Mouse (Mus musculus): Measurements from ENCODE around the gene Lypd4. TPM values are rescaled to one million over a fixed set of nuclear protein-coding genes. Genes with fewer than 3 reads are reported as not detected.

Lypd4 gene
- polyA plus RNA-seq, 1 experiment from 2014 or later, result not detected

GRCm38 (mm10) chr7:24884693-24885291 lies 15.1 kb upstream of the Lypd4 start:
- ATAC-seq (replicated peaks; ENCODE audit: low FRiP score, low TSS enrichment, low read depth) (peak; percentile 2; the same call in 1 of the 2 replicates), DNase-seq (ENCODE audit: low spot score) (no peak)
- Histone ChIP-seq H3K9me3 (ENCODE audit: control insufficient read depth, low read length) (no peaks in the 10 kb centered on the region), H3K27me3 (replicated peaks; ENCODE audit: control insufficient read depth, insufficient read depth, low read length) (no peaks in the 10 kb centered on the region), H3K27ac (ENCODE audit: low read depth) (peak overlapping the region; percentile 88), H3K4me1 (replicated peaks; ENCODE audit: control insufficient read depth, insufficient read depth, low read length) (peaks cover 17% of the 10 kb centered on the region), H3K36me3 (ENCODE audit: control insufficient read depth, insufficient read depth, low read length) (peaks cover 46% of the 10 kb centered on the region), H3K9ac (ENCODE audit: low read length) (peak overlapping the region; percentile 100), H3K4me3 (ENCODE audit: low read depth, low read length) (peak overlapping the region; percentile 85), H3K4me2 (ENCODE audit: low read length) (peak overlapping the region; percentile 93)
- WGBS, result under 1% methylated on average over 47 of the region's 47 CpGs

GRCm38 (mm10) chr7:24883896-24884692 lies 14.4 kb upstream of the Lypd4 start, which contains the start of gene Rps19:
Rps19 (plus strand) TSS chr7:24884371.
- H3K9ac ChIP-seq (ENCODE audit: low read length), result peak within 1 kb of the TSS; percentile 100
- under 1% methylated on average over 57 of the region's 57 CpGs for WGBS
- H3K36me3 ChIP-seq (ENCODE audit: control insufficient read depth, insufficient read depth, low read length), result peaks cover 39% of the 10 kb centered on the region
- peak within 1 kb of the TSS; percentile 85 for H3K4me3 ChIP-seq (ENCODE audit: low read depth, low read length)
- peaks cover 17% of the 10 kb centered on the region for H3K4me1 ChIP-seq (replicated peaks; ENCODE audit: control insufficient read depth, insufficient read depth, low read length)
- H3K4me2 ChIP-seq (ENCODE audit: low read length), result peak within 1 kb of the TSS; percentile 93
- peak within 1 kb of the TSS; percentile 88 for H3K27ac ChIP-seq (ENCODE audit: low read depth)
- H3K27me3 ChIP-seq (replicated peaks; ENCODE audit: control insufficient read depth, insufficient read depth, low read length), result no peaks in the 10 kb centered on the region
- peak; percentile 92 for ATAC-seq (replicated peaks; ENCODE audit: low FRiP score, low TSS enrichment, low read depth)
- no peaks in the 10 kb centered on the region for H3K9me3 ChIP-seq (ENCODE audit: control insufficient read depth, low read length)
- DNase-seq (ENCODE audit: low spot score), result peak; percentile 99

DNA sequence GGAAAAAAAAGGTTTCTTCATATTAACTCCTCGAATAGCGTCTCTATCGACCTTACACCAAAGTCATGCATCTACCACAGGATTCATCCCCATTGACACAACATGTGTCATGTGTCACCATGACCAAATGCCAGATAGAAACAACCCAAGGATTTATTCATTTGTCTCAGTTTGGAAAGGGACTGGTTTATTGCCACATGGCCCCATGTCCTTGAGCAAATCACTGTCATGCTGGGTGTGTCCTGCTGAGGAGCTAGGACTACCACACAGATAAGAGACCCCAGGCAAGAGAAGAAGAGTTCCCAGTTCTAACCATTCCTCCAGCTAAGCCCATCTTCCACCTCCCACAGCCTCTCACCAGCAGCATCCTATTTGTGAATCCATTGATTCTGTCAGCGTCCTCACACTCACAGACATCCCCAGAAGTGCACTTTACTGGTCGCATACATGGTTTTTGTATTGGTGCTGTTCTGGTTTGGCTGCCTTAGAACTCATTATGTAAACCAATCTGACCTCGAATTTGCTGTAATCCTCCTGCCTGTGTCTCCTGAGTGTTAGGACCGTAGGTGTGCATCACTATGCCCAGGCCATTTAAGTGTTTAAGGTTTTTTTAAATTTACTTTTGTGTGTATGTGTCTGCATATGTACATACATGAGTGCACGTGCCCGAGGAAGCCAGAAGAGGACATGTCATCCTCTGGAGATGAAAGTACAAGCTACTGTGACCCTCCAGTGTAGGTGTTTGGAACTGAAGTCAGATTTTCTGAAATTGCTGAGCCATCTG lies 12.9 kb upstream of the Lypd4 start:
- no peaks in the 10 kb centered on the region for H3K27me3 ChIP-seq (replicated peaks; ENCODE audit: control insufficient read depth, insufficient read depth, low read length)
- no peak overlapping the region for H3K4me3 ChIP-seq (ENCODE audit: low read depth, low read length)
- H3K9me3 ChIP-seq (ENCODE audit: control insufficient read depth, low read length), result no peaks in the 10 kb centered on the region
- ATAC-seq (replicated peaks; ENCODE audit: low FRiP score, low TSS enrichment, low read depth) (no peak), DNase-seq (ENCODE audit: low spot score) (no peak)
- peaks cover 24% of the 10 kb centered on the region for H3K36me3 ChIP-seq (ENCODE audit: control insufficient read depth, insufficient read depth, low read length)
- H3K27ac ChIP-seq (ENCODE audit: low read depth), result no peak overlapping the region
- no peak overlapping the region for H3K4me2 ChIP-seq (ENCODE audit: low read length)
- H3K4me1 ChIP-seq (replicated peaks; ENCODE audit: control insufficient read depth, insufficient read depth, low read length), result peaks cover 17% of the 10 kb centered on the region
- H3K9ac ChIP-seq (ENCODE audit: low read length), result no peak overlapping the region
- WGBS, result 95% methylated on average over 9 of the region's 9 CpGs

DNA sequence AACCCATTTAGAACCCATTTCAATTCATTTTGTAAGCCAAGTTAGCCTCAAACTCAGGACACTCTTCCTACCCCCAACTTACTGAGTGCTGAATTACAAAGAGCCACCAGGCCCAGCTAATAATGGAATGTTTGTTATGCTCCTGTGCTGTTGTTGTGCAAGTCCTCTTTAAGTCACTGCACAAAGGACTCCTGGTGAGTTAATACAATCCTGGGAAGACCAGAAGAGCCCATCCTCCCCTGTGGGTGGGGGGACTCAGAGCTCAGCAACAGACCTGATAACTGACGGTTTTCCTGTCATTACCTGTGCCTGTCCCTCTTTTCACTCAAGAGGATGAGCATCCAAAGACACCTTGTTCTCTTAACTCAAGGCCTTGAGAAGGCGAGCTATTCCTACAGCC lies 9.9 kb upstream of the Lypd4 start:
- Histone ChIP-seq H3K4me3 (ENCODE audit: low read depth, low read length) (no peak overlapping the region), H3K36me3 (ENCODE audit: control insufficient read depth, insufficient read depth, low read length) (no peaks in the 10 kb centered on the region), H3K27me3 (replicated peaks; ENCODE audit: control insufficient read depth, insufficient read depth, low read length) (no peaks in the 10 kb centered on the region), H3K4me1 (replicated peaks; ENCODE audit: control insufficient read depth, insufficient read depth, low read length) (no peaks in the 10 kb centered on the region), H3K27ac (ENCODE audit: low read depth) (no peak overlapping the region), H3K4me2 (ENCODE audit: low read length) (no peak overlapping the region), H3K9me3 (ENCODE audit: control insufficient read depth, low read length) (no peaks in the 10 kb centered on the region), H3K9ac (ENCODE audit: low read length) (0 out of 2 replicates have a peak overlapping the region, but pooled peaks have one; percentile 10)
- DNase-seq (ENCODE audit: low spot score) (no peak), ATAC-seq (replicated peaks; ENCODE audit: low FRiP score, low TSS enrichment, low read depth) (no peak)
- WGBS, result 35% methylated on average over 2 of the region's 2 CpGs

DNA sequence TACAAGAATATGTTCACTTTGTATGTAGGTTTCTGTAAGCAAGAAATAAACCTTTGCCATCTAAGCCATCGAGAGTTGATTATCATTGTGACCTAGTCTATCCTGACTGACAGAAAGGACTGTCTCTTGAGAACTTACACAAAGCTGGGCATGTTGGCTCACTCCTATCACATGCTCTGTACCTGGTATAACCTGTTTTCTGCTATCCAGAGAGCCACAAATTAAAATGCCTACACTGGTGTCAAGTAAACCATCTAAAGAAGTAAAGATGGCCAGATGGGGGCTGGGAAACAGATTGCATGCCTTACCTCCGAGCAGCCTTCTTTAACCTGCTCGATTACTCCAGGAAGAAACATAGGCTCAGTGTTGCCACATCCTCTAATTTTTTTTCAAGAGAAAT lies 7.8 kb upstream of the Lypd4 start:
- ATAC-seq (replicated peaks; ENCODE audit: low FRiP score, low TSS enrichment, low read depth) (no peak), DNase-seq (ENCODE audit: low spot score) (no peak)
- Histone ChIP-seq H3K36me3 (ENCODE audit: control insufficient read depth, insufficient read depth, low read length) (no peaks in the 10 kb centered on the region), H3K4me2 (ENCODE audit: low read length) (no peak overlapping the region), H3K4me1 (replicated peaks; ENCODE audit: control insufficient read depth, insufficient read depth, low read length) (no peaks in the 10 kb centered on the region), H3K27me3 (replicated peaks; ENCODE audit: control insufficient read depth, insufficient read depth, low read length) (no peaks in the 10 kb centered on the region), H3K9me3 (ENCODE audit: control insufficient read depth, low read length) (no peaks in the 10 kb centered on the region), H3K9ac (ENCODE audit: low read length) (no peak overlapping the region), H3K27ac (ENCODE audit: low read depth) (no peak overlapping the region), H3K4me3 (ENCODE audit: low read depth, low read length) (no peak overlapping the region)
- 63% methylated on average over 3 of the region's 3 CpGs for WGBS

DNA sequence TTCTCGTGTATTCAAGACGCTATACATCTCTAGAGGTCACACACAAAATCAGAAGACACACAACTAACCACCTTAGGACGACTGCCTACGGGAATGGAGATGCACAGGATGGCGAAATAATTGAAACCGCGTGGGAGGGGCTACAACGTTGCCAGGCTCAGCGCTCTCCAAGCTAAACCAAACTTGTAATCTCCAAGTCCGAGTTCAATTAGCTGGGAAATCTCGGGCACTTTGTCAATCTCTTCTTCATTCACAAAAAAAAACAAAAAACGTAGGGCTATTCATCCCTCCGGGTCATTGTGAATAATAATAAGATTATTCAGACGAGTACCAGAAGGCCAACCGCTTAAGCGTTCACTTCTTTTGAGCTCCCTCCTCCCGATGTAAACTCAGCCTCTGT lies 661 bp downstream of the Lypd4 start:
- Histone ChIP-seq H3K4me2 (ENCODE audit: low read length) (no peak overlapping the region), H3K9me3 (ENCODE audit: control insufficient read depth, low read length) (peaks cover 5% of the 10 kb centered on the region; the same call in 1 of the 2 replicates), H3K4me3 (ENCODE audit: low read depth, low read length) (no peak overlapping the region), H3K9ac (ENCODE audit: low read length) (no peak overlapping the region), H3K36me3 (ENCODE audit: control insufficient read depth, insufficient read depth, low read length) (no peaks in the 10 kb centered on the region), H3K27ac (ENCODE audit: low read depth) (no peak overlapping the region), H3K4me1 (replicated peaks; ENCODE audit: control insufficient read depth, insufficient read depth, low read length) (no peaks in the 10 kb centered on the region), H3K27me3 (replicated peaks; ENCODE audit: control insufficient read depth, insufficient read depth, low read length) (no peaks in the 10 kb centered on the region)
- ATAC-seq (replicated peaks; ENCODE audit: low FRiP score, low TSS enrichment, low read depth), result no peak
- 69% methylated on average over 17 of the region's 17 CpGs for WGBS
- DNase-seq (ENCODE audit: low spot score), result no peak

- H3K9me3 ChIP-seq (ENCODE audit: control insufficient read depth, low read length), result no peaks in the 10 kb centered on the region
- ATAC-seq (replicated peaks; ENCODE audit: low FRiP score, low TSS enrichment, low read depth) (no peak), DNase-seq (ENCODE audit: low spot score) (no peak)
- H3K27ac ChIP-seq (ENCODE audit: low read depth), result no peak overlapping the region
- no peak overlapping the region for H3K9ac ChIP-seq (ENCODE audit: low read length)
- WGBS, result 32% methylated on average over 6 of the region's 6 CpGs
- no peaks in the 10 kb centered on the region for H3K4me1 ChIP-seq (replicated peaks; ENCODE audit: control insufficient read depth, insufficient read depth, low read length)
- H3K36me3 ChIP-seq (ENCODE audit: control insufficient read depth, insufficient read depth, low read length), result no peaks in the 10 kb centered on the region
- no peaks in the 10 kb centered on the region for H3K27me3 ChIP-seq (replicated peaks; ENCODE audit: control insufficient read depth, insufficient read depth, low read length)
- H3K4me2 ChIP-seq (ENCODE audit: low read length), result no peak overlapping the region
- H3K4me3 ChIP-seq (ENCODE audit: low read depth, low read length), result no peak overlapping the region
Measured at GRCm38 (mm10) chr7:24864156-24864555, 5.6 kb downstream of the Lypd4 start.

- no peaks in the 10 kb centered on the region for H3K9me3 ChIP-seq (ENCODE audit: control insufficient read depth, low read length)
- 81% methylated on average over 4 of the region's 4 CpGs for WGBS
- ATAC-seq (replicated peaks; ENCODE audit: low FRiP score, low TSS enrichment, low read depth) (no peak), DNase-seq (ENCODE audit: low spot score) (no peak)
- no peak overlapping the region for H3K4me3 ChIP-seq (ENCODE audit: low read depth, low read length)
- H3K9ac ChIP-seq (ENCODE audit: low read length), result no peak overlapping the region
- H3K27me3 ChIP-seq (replicated peaks; ENCODE audit: control insufficient read depth, insufficient read depth, low read length), result no peaks in the 10 kb centered on the region
- H3K36me3 ChIP-seq (ENCODE audit: control insufficient read depth, insufficient read depth, low read length), result no peaks in the 10 kb centered on the region
- no peak overlapping the region for H3K27ac ChIP-seq (ENCODE audit: low read depth)
- H3K4me1 ChIP-seq (replicated peaks; ENCODE audit: control insufficient read depth, insufficient read depth, low read length), result no peaks in the 10 kb centered on the region
- no peak overlapping the region for H3K4me2 ChIP-seq (ENCODE audit: low read length)
Measured at GRCm38 (mm10) chr7:24862853-24863252, 6.9 kb downstream of the Lypd4 start.
